Mouse (Mus musculus) MEL (cell line): Measurements from ENCODE around the gene Zmym2.
A peak's percentile ranks its signal among the peaks of the same experiment; 100 is the strongest.

Experiments
- CTCF ChIP-seq, 3 experiments: IDR thresholded peaks in 2 of 3; conservative IDR thresholded peaks in 1 of 3; 2 replicates each; pipeline ENCODE4 v1.5.1; 2011 to 2012; ENCODE audit warnings: low read length in 3 of 3, low read depth in 2 of 3, mild to moderate bottlenecking in 2 of 3, improper control_type of control experiment in 1 of 3, inconsistent platforms in 1 of 3, mixed read lengths in 1 of 3, moderate library complexity in 1 of 3; ENCODE audit not compliant: control insufficient read depth in 1 of 3, insufficient read depth in 1 of 3, poor library complexity in 1 of 3, severe bottlenecking in 1 of 3
- GABPA ChIP-seq: IDR thresholded peaks from 2 replicates; pipeline ENCODE4 v1.6.1; 2012; ENCODE audit warnings: low read depth, mild to moderate bottlenecking, inconsistent platforms, low read length, improper control_type of control experiment, moderate library complexity
- NELFE ChIP-seq: IDR thresholded peaks from 2 replicates; pipeline ENCODE4 v1.6.1; 2011; ENCODE audit warnings: low read depth, low read length, improper control_type of control experiment
- POLR2A ChIP-seq, 2 experiments: IDR thresholded peaks; 2 replicates each; pipeline ENCODE4 v1.6.1; 2011 to 2012; ENCODE audit warnings: low read length in 2 of 2, mild to moderate bottlenecking in 2 of 2, control low read depth in 1 of 2, improper control_type of control experiment in 1 of 2, low read depth in 1 of 2, moderate library complexity in 1 of 2; ENCODE audit not compliant: control insufficient read depth in 1 of 2, insufficient read depth in 1 of 2, poor library complexity in 1 of 2
- SIN3A ChIP-seq: IDR thresholded peaks from 2 replicates; pipeline ENCODE4 v1.6.1; 2012; ENCODE audit warnings: low read length, improper control_type of control experiment, inconsistent platforms
- TAL1 ChIP-seq: IDR thresholded peaks from 2 replicates; pipeline ENCODE4 v1.6.1; 2012; ENCODE audit warnings: mild to moderate bottlenecking, inconsistent platforms, low read length, moderate library complexity, mixed read lengths

GRCm38 (mm10) chr14:56963969-56964734 lies 77.7 kb downstream of the Zmym2 start:
- TF ChIP-seq GABPA = no peak
- no peak for TF ChIP-seq TAL1
- TF ChIP-seq POLR2A (IDR thresholded peaks at IDR 0.05; ENCODE audit: control insufficient read depth in 1 of 2, insufficient read depth in 1 of 2, low read depth in 1 of 2, low read length in 2 of 2, poor library complexity in 1 of 2) = no peak
- peak; percentile 5 to 76 (median 67); a peak in 5 of 6 replicates for TF ChIP-seq CTCF (IDR thresholded peaks at IDR 0.05 in 2 of 3, conservative IDR thresholded peaks at IDR 0.05 in 1 of 3; ENCODE audit: control insufficient read depth in 1 of 3, insufficient read depth in 1 of 3, low read depth in 2 of 3, low read length in 3 of 3, poor library complexity in 1 of 3, severe bottlenecking in 1 of 3)
- no peak for TF ChIP-seq SIN3A
- TF ChIP-seq NELFE = no peak
